Mouse (Mus musculus) intestine, embryonic 14.5 days (tissue): Measurements from ENCODE around the gene Pold3. TPM values are rescaled to one million over a fixed set of nuclear protein-coding genes. Genes with fewer than 3 reads are reported as not detected.
"Not testable (repeated sequence)": the region's sequence is repeated elsewhere in the genome, so short reads cannot be mapped to it uniquely, and the experiment has no call there.

Source experiments
- ATAC-seq: fragments of 200-750 bp; cut with Nextera tagmentation; replicated peaks from 2 replicates; pipeline ENCODE4 v1.8.0; 2017; ENCODE audit warnings: low read depth, moderate number of reproducible peaks, moderate TSS enrichment, moderate library complexity; ENCODE audit not compliant: low FRiP score, low TSS enrichment
- DNase-seq: peaks from one replicate; pipeline ENCODE4 v3.0.0-alpha.2; 2018; ENCODE audit warnings: low spot score
- H3K27ac ChIP-seq: fragments of 300-500 bp; sonication (generic); 2 replicates; pipeline ENCODE4 v1.5.1; 2014; ENCODE audit warnings: low read depth, mild to moderate bottlenecking, control low read depth
- H3K27me3 ChIP-seq: fragments of 300-500 bp; sonication (generic); replicated peaks from 2 replicates; pipeline ENCODE4 v1.6.1; 2014; ENCODE audit warnings: low read length, control low read depth; ENCODE audit not compliant: control insufficient read depth, insufficient read depth
- H3K36me3 ChIP-seq: fragments of 300-500 bp; sonication (generic); 2 replicates; pipeline ENCODE4 v1.6.1; 2014; ENCODE audit warnings: low read length, control low read depth; ENCODE audit not compliant: control insufficient read depth, insufficient read depth
- H3K4me1 ChIP-seq: fragments of 300-500 bp; sonication (generic); replicated peaks from 2 replicates; pipeline ENCODE4 v1.6.1; 2014; ENCODE audit warnings: low read length, control low read depth, mixed read lengths; ENCODE audit not compliant: control insufficient read depth, insufficient read depth
- H3K4me2 ChIP-seq: fragments of 300-500 bp; sonication (generic); 2 replicates; pipeline ENCODE4 v1.6.1; 2014; ENCODE audit warnings: low read length
- H3K4me3 ChIP-seq: fragments of 300-500 bp; sonication (generic); 2 replicates; pipeline ENCODE4 v1.5.1; 2014; ENCODE audit warnings: low read depth, low read length, control low read depth, mixed read lengths
- H3K9ac ChIP-seq: fragments of 300-500 bp; sonication (generic); 2 replicates; pipeline ENCODE4 v1.6.1; 2014; ENCODE audit warnings: mild to moderate bottlenecking, low read length
- H3K9me3 ChIP-seq: fragments of 300-500 bp; sonication (generic); 2 replicates; pipeline ENCODE4 v1.6.1; 2016; ENCODE audit warnings: low read length, control low read depth; ENCODE audit not compliant: control insufficient read depth
- WGBS: fragments of 180-500 bp; shearing (Covaris S2); extraction: QIAGEN DNeasy Blood & Tissue Kit; methylation state at CpG from one replicate; pipeline ENCODE4 v1.1.7; 2014; 5-methylcytosine and 5-hydroxymethylcytosine counted together
- polyA plus RNA-seq: library from polyadenylated mRNA; unstranded; fragments of >200 nt; fragmentation: Nextera tagmentation; extraction: Ambion mirVana; gene quantifications from 2 replicates; pipeline ENCODE4 v1.2.1, GENCODE M21; 2014

The Pold3 gene
- polyA plus RNA-seq, 1 experiment from 2014 or later = 64.8 TPM

DNA sequence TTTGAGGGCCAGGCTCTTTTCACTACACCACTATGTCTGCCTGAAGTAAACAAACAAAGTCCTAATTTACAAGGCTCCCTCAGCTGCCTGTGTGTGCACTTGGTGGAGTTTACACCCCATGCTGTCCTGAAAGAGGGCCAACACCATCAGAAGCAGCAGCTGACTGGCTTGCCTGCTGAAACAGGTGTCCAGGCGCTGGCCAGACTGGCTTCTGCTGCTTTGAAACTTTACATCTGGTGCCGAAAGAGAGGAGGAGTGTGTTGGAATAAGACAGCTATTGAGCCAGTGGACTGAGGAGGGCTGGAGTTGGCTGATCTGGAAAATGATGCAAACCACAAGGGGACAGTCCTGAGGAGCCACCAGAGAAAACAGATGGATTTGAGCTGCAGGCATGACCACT lies 47.4 kb downstream of the Pold3 start:
- no peak overlapping the region for H3K9ac ChIP-seq
- H3K36me3 ChIP-seq = peaks cover under 1% of the 10 kb centered on the region; the same call in 1 of the 2 replicates
- 0 out of 2 replicates have a peak, but pooled peaks have one; percentile 23 for ATAC-seq
- H3K9me3 ChIP-seq = no peaks in the 10 kb centered on the region
- peaks cover 6% of the 10 kb centered on the region; the same call in 1 of the 2 replicates for H3K4me1 ChIP-seq
- no peak overlapping the region for H3K27ac ChIP-seq
- no peak overlapping the region for H3K4me2 ChIP-seq
- WGBS = 49% methylated on average over 2 of the region's 2 CpGs
- peak; percentile 53 for DNase-seq
- no peak overlapping the region for H3K4me3 ChIP-seq
- no peaks in the 10 kb centered on the region for H3K27me3 ChIP-seq

DNA sequence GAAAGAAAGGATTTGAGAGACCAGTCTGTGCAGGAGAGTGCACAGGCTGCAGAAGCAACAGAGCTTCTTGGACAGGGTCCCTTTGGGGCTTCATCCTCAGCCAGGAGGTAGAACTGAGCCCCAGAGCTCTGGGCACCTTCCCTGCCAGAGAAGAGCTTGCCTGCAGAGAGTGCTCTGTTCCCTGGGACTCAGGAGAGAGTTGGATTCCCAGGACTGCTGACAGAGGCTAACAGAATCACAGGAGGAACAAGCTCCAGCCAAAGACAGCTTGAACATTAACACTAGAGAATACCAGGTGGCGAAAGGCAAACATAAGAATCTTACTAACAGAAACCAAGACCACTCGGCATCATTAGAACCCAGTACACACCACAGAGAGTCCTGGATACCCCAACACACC lies 68.4 kb downstream of the Pold3 start:
- not testable (repeated sequence) for H3K4me1 ChIP-seq, H3K9ac ChIP-seq, DNase-seq, H3K27me3 ChIP-seq, H3K4me2 ChIP-seq, H3K9me3 ChIP-seq, H3K27ac ChIP-seq, H3K36me3 ChIP-seq, ATAC-seq, H3K4me3 ChIP-seq
- 85% methylated on average over 2 of the region's 2 CpGs for WGBS

DNA sequence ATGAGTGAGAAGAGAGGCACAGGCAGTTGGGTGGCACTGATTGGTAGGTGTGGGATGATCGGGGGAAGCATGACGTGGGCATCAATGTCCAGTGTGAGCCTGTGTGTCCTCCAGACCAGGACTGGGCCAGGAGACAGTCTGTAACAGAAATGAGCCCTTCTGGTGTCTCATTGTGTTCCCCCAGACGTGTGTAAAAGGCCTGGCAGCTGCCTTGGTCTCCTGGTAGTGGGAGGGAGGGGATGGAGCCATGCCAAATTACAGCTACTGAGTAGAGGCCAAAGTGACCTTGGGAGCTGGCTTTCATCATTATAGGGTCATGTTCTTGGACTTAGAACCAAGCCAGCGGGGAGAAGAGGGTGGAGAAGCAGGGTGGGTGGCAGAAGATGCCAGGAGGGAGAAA lies 69.5 kb downstream of the Pold3 start:
- Histone ChIP-seq H3K4me1 (no peaks in the 10 kb centered on the region), H3K4me2 (no peak overlapping the region), H3K27me3 (no peaks in the 10 kb centered on the region), H3K27ac (no peak overlapping the region), H3K9me3 (no peaks in the 10 kb centered on the region), H3K36me3 (no peaks in the 10 kb centered on the region), H3K9ac (no peak overlapping the region), H3K4me3 (no peak overlapping the region)
- ATAC-seq = no peak
- 63% methylated on average over 4 of the region's 4 CpGs for WGBS
- DNase-seq = no peak

GRCm38 (mm10) chr7:100046486-100046885 lies 74.9 kb downstream of the Pold3 start:
- H3K27ac ChIP-seq = no peak overlapping the region
- peaks cover 11% of the 10 kb centered on the region for H3K4me1 ChIP-seq
- DNase-seq = no peak
- no peaks in the 10 kb centered on the region; the same call in 1 of the 2 replicates for H3K27me3 ChIP-seq
- H3K4me2 ChIP-seq = no peak overlapping the region
- WGBS = 75% methylated on average over 2 of the region's 2 CpGs
- H3K36me3 ChIP-seq = no peaks in the 10 kb centered on the region
- ATAC-seq = no peak
- no peaks in the 10 kb centered on the region for H3K9me3 ChIP-seq
- no peak overlapping the region for H3K4me3 ChIP-seq
- no peak overlapping the region for H3K9ac ChIP-seq

GRCm38 (mm10) chr7:100043605-100044031 lies 77.7 kb downstream of the Pold3 start:
- H3K36me3 ChIP-seq = no peaks in the 10 kb centered on the region
- no peaks in the 10 kb centered on the region for H3K9me3 ChIP-seq
- WGBS = 27% methylated on average over 4 of the region's 4 CpGs
- H3K4me3 ChIP-seq = no peak overlapping the region
- H3K9ac ChIP-seq = no peak overlapping the region
- H3K27ac ChIP-seq = no peak overlapping the region
- ATAC-seq (no peak), DNase-seq (no peak)
- no peaks in the 10 kb centered on the region; the same call in 1 of the 2 replicates for H3K27me3 ChIP-seq
- H3K4me2 ChIP-seq = no peak overlapping the region
- H3K4me1 ChIP-seq = peaks cover 11% of the 10 kb centered on the region

- no peak overlapping the region for H3K4me2 ChIP-seq
- no peak overlapping the region for H3K27ac ChIP-seq
- H3K9me3 ChIP-seq = no peaks in the 10 kb centered on the region
- peaks cover 11% of the 10 kb centered on the region for H3K4me1 ChIP-seq
- no peaks in the 10 kb centered on the region for H3K36me3 ChIP-seq
- no peak overlapping the region for H3K9ac ChIP-seq
- no peaks in the 10 kb centered on the region; the same call in 1 of the 2 replicates for H3K27me3 ChIP-seq
- WGBS = 89% methylated on average over 5 of the region's 5 CpGs
- H3K4me3 ChIP-seq = no peak overlapping the region
- DNase-seq (no peak), ATAC-seq (no peak)
These were observed 78.3 kb downstream of the Pold3 start for GRCm38 (mm10) chr7:100043096-100043495.

DNA sequence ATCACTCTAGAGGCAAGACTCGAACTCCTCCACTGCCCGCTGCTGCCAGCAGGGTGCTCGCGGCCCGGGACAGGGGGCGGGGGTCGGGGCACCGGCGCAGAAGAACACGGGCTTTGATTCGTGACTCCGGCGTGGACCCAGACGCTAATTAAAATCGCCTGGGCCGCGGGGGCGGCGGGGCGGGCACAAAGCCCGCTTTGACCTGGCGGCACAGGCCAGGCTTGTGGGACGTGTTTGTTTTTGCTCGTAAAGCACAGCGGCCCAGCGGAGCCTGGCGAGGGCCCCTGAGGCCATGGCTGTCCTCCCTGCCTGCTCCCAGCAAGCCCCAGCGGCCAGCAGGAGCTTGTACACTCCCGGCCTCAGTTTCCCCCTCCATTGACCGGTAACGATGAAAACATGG lies 79.2 kb downstream of the Pold3 start:
- no peak overlapping the region for H3K27ac ChIP-seq
- peaks cover 11% of the 10 kb centered on the region for H3K4me1 ChIP-seq
- WGBS = 20% methylated on average over 31 of the region's 31 CpGs
- no peaks in the 10 kb centered on the region; the same call in 1 of the 2 replicates for H3K27me3 ChIP-seq
- no peak for DNase-seq
- ATAC-seq = no peak
- H3K4me3 ChIP-seq = no peak overlapping the region
- peak overlapping the region; percentile 1; the same call in 1 of the 2 replicates for H3K4me2 ChIP-seq
- H3K9me3 ChIP-seq = no peaks in the 10 kb centered on the region
- H3K9ac ChIP-seq = no peak overlapping the region
- H3K36me3 ChIP-seq = no peaks in the 10 kb centered on the region

GRCm38 (mm10) chr7:100036495-100036894 lies 84.9 kb downstream of the Pold3 start:
- Histone ChIP-seq H3K9me3 (no peaks in the 10 kb centered on the region), H3K4me3 (no peak overlapping the region), H3K36me3 (no peaks in the 10 kb centered on the region), H3K27me3 (no peaks in the 10 kb centered on the region), H3K4me1 (no peaks in the 10 kb centered on the region), H3K9ac (no peak overlapping the region), H3K4me2 (no peak overlapping the region), H3K27ac (no peak overlapping the region)
- 63% methylated on average over 3 of the region's 3 CpGs for WGBS
- no peak for DNase-seq
- ATAC-seq = no peak

GRCm38 (mm10) chr7:100036050-100036449 lies 85.3 kb downstream of the Pold3 start:
- Histone ChIP-seq H3K4me2 (no peak overlapping the region), H3K27me3 (no peaks in the 10 kb centered on the region), H3K36me3 (no peaks in the 10 kb centered on the region), H3K4me1 (no peaks in the 10 kb centered on the region), H3K4me3 (no peak overlapping the region), H3K27ac (no peak overlapping the region), H3K9ac (no peak overlapping the region), H3K9me3 (no peaks in the 10 kb centered on the region)
- DNase-seq (no peak), ATAC-seq (no peak)
- 68% methylated on average over 7 of the region's 7 CpGs for WGBS
